Mouse (Mus musculus): Measurements from ENCODE around the gene Rbms3. TPM values are rescaled to one million over a fixed set of nuclear protein-coding genes. Genes with fewer than 3 reads are reported as not detected.

Rbms3 gene
- total RNA-seq (2018; cell fraction: chromatin; rRNA removed): 1 to 10 TPM in 1 of 26 experiments, under 1 TPM in 4, not detected in 21; 0.16 to 4.5 (median 0.39) TPM
- total RNA-seq (2018; cell fraction: cytosol; rRNA removed): not detected
- under 1 TPM in 1 of 26 experiments, not detected in 25; 0.92 TPM for total RNA-seq (2018; cell fraction: nucleus; rRNA removed)
- not detected in 3 replicates for polyA plus RNA-seq (2018)

- H3K36me3 ChIP-seq (ENCODE audit: inconsistent target): no peaks in the 10 kb centered on the region
- WGBS (ENCODE audit: missing documents): 88% methylated on average over 9 of the region's 9 CpGs
- no peak within 1 kb of the TSS for H3K4me3 ChIP-seq (ENCODE audit: inconsistent target)
- no peaks in the 10 kb centered on the region for H3K79me2 ChIP-seq (ENCODE audit: inconsistent target)
- H3K27ac ChIP-seq: no peak within 1 kb of the TSS
Measured at GRCm38 (mm10) chr9:117629771-117630170, at the start of gene Rbms3. Gene Rbms3, minus strand, starts transcription at chr9:117629913.

GRCm38 (mm10) chr9:117673311-117673710 is 43.6 kb upstream of the Rbms3 start:
- no peaks in the 10 kb centered on the region for H3K36me3 ChIP-seq (ENCODE audit: inconsistent target)
- H3K4me3 ChIP-seq (ENCODE audit: inconsistent target): no peak overlapping the region
- no peaks in the 10 kb centered on the region for H3K79me2 ChIP-seq (ENCODE audit: inconsistent target)
- 78% methylated on average over 5 of the region's 5 CpGs for WGBS (ENCODE audit: missing documents)
- no peak overlapping the region for H3K27ac ChIP-seq

GRCm38 (mm10) chr9:117654626-117655025 is 24.9 kb upstream of the Rbms3 start:
- H3K4me3 ChIP-seq (ENCODE audit: inconsistent target): no peak overlapping the region
- H3K27ac ChIP-seq: no peak overlapping the region
- 95% methylated on average over 2 of the region's 2 CpGs for WGBS (ENCODE audit: missing documents)
- H3K79me2 ChIP-seq (ENCODE audit: inconsistent target): no peaks in the 10 kb centered on the region
- H3K36me3 ChIP-seq (ENCODE audit: inconsistent target): no peaks in the 10 kb centered on the region

- WGBS (ENCODE audit: missing documents): 4% methylated on average over 5 of the region's 5 CpGs
- no peaks in the 10 kb centered on the region for H3K36me3 ChIP-seq (ENCODE audit: inconsistent target)
- H3K4me3 ChIP-seq (ENCODE audit: inconsistent target): no peak overlapping the region
- no peak overlapping the region for H3K27ac ChIP-seq
- no peaks in the 10 kb centered on the region for H3K79me2 ChIP-seq (ENCODE audit: inconsistent target)
Measured at GRCm38 (mm10) chr9:117653641-117654040, 23.9 kb upstream of the Rbms3 start.

- Histone ChIP-seq H3K36me3 (ENCODE audit: inconsistent target) (no peaks in the 10 kb centered on the region), H3K79me2 (ENCODE audit: inconsistent target) (no peaks in the 10 kb centered on the region), H3K27ac (no peak overlapping the region), H3K4me3 (ENCODE audit: inconsistent target) (no peak overlapping the region)
- WGBS (ENCODE audit: missing documents): 26% methylated on average over 2 of the region's 2 CpGs
Measured at GRCm38 (mm10) chr9:117646131-117646530, 16.4 kb upstream of the Rbms3 start.

- Histone ChIP-seq H3K79me2 (ENCODE audit: inconsistent target) (no peaks in the 10 kb centered on the region), H3K27ac (no peak overlapping the region), H3K4me3 (ENCODE audit: inconsistent target) (no peak overlapping the region), H3K36me3 (ENCODE audit: inconsistent target) (no peaks in the 10 kb centered on the region)
- WGBS (ENCODE audit: missing documents): 76% methylated on average over 4 of the region's 4 CpGs
Measured at GRCm38 (mm10) chr9:117641090-117641782, 11.5 kb upstream of the Rbms3 start.

GRCm38 (mm10) chr9:117638623-117639185 is 9.0 kb upstream of the Rbms3 start:
- 86% methylated on average over 5 of the region's 5 CpGs for WGBS (ENCODE audit: missing documents)
- Histone ChIP-seq H3K36me3 (ENCODE audit: inconsistent target) (no peaks in the 10 kb centered on the region), H3K27ac (no peak overlapping the region), H3K4me3 (ENCODE audit: inconsistent target) (no peak overlapping the region), H3K79me2 (ENCODE audit: inconsistent target) (no peaks in the 10 kb centered on the region)

- no peak overlapping the region for H3K27ac ChIP-seq
- no peaks in the 10 kb centered on the region for H3K79me2 ChIP-seq (ENCODE audit: inconsistent target)
- no peaks in the 10 kb centered on the region for H3K36me3 ChIP-seq (ENCODE audit: inconsistent target)
- 83% methylated on average over 8 of the region's 8 CpGs for WGBS (ENCODE audit: missing documents)
- no peak overlapping the region for H3K4me3 ChIP-seq (ENCODE audit: inconsistent target)
Measured at GRCm38 (mm10) chr9:117636492-117636891, 6.8 kb upstream of the Rbms3 start.

- H3K27ac ChIP-seq: no peak overlapping the region
- H3K36me3 ChIP-seq (ENCODE audit: inconsistent target): no peaks in the 10 kb centered on the region
- H3K79me2 ChIP-seq (ENCODE audit: inconsistent target): no peaks in the 10 kb centered on the region
- no peak overlapping the region for H3K4me3 ChIP-seq (ENCODE audit: inconsistent target)
Measured at GRCm38 (mm10) chr9:117627173-117627572, 2.5 kb downstream of the Rbms3 start.

GRCm38 (mm10) chr9:117600781-117601180 is 28.9 kb downstream of the Rbms3 start:
- no peak overlapping the region for H3K4me3 ChIP-seq (ENCODE audit: inconsistent target)
- WGBS (ENCODE audit: missing documents): 77% methylated on average over 5 of the region's 5 CpGs
- H3K36me3 ChIP-seq (ENCODE audit: inconsistent target): no peaks in the 10 kb centered on the region
- H3K79me2 ChIP-seq (ENCODE audit: inconsistent target): no peaks in the 10 kb centered on the region
- H3K27ac ChIP-seq: no peak overlapping the region

- H3K4me3 ChIP-seq (ENCODE audit: inconsistent target): no peak overlapping the region
- 94% methylated on average over 8 of the region's 9 CpGs for WGBS (ENCODE audit: missing documents)
- H3K36me3 ChIP-seq (ENCODE audit: inconsistent target): no peaks in the 10 kb centered on the region
- no peak overlapping the region for H3K27ac ChIP-seq
- H3K79me2 ChIP-seq (ENCODE audit: inconsistent target): no peaks in the 10 kb centered on the region
Measured at GRCm38 (mm10) chr9:117599341-117599740, 30.4 kb downstream of the Rbms3 start.

GRCm38 (mm10) chr9:117596162-117596561 is 33.6 kb downstream of the Rbms3 start:
- Histone ChIP-seq H3K4me3 (ENCODE audit: inconsistent target) (no peak overlapping the region), H3K27ac (no peak overlapping the region), H3K36me3 (ENCODE audit: inconsistent target) (no peaks in the 10 kb centered on the region), H3K79me2 (ENCODE audit: inconsistent target) (no peaks in the 10 kb centered on the region)
- 74% methylated on average over 5 of the region's 5 CpGs for WGBS (ENCODE audit: missing documents)

- no peak overlapping the region for H3K27ac ChIP-seq
- no peaks in the 10 kb centered on the region for H3K79me2 ChIP-seq (ENCODE audit: inconsistent target)
- H3K36me3 ChIP-seq (ENCODE audit: inconsistent target): no peaks in the 10 kb centered on the region
- WGBS (ENCODE audit: missing documents): 83% methylated on average over 6 of the region's 6 CpGs
- no peak overlapping the region for H3K4me3 ChIP-seq (ENCODE audit: inconsistent target)
Measured at GRCm38 (mm10) chr9:117585345-117585744, 44.4 kb downstream of the Rbms3 start.

GRCm38 (mm10) chr9:117583638-117584037 is 46.1 kb downstream of the Rbms3 start:
- WGBS (ENCODE audit: missing documents): 59% methylated on average over 7 of the region's 7 CpGs
- Histone ChIP-seq H3K79me2 (ENCODE audit: inconsistent target) (no peaks in the 10 kb centered on the region), H3K27ac (no peak overlapping the region), H3K36me3 (ENCODE audit: inconsistent target) (no peaks in the 10 kb centered on the region), H3K4me3 (ENCODE audit: inconsistent target) (no peak overlapping the region)

- WGBS (ENCODE audit: missing documents): 81% methylated on average over 6 of the region's 6 CpGs
- Histone ChIP-seq H3K27ac (no peak overlapping the region), H3K4me3 (ENCODE audit: inconsistent target) (no peak overlapping the region), H3K79me2 (ENCODE audit: inconsistent target) (no peaks in the 10 kb centered on the region), H3K36me3 (ENCODE audit: inconsistent target) (no peaks in the 10 kb centered on the region)
Measured at GRCm38 (mm10) chr9:117582591-117582990, 47.1 kb downstream of the Rbms3 start.

Measured in macrophage (primary cell).